Mouse (Mus musculus) ES-Bruce4 (cell line): ENCODE results near the gene Fto.

Experiments
- CTCF ChIP-seq: IDR thresholded peaks from one replicate; pipeline ENCODE4 v1.8.1; 2011; ENCODE audit warnings: low read depth, low read length
- POLR2A ChIP-seq: IDR thresholded peaks from one replicate; pipeline ENCODE4 v1.8.1; 2011; ENCODE audit warnings: low read length; ENCODE audit not compliant: insufficient read depth

GRCm38 (mm10) chr8:91375054-91375938, 62.0 kb downstream of the Fto start:
- no peak for TF ChIP-seq CTCF
- no peak for TF ChIP-seq POLR2A
